Mouse (Mus musculus) brain, adult 10 weeks (tissue): ENCODE results near the gene Tomm34. TPM values are rescaled to one million over a fixed set of nuclear protein-coding genes. Genes with fewer than 3 reads are reported as not detected.

Experiments
- polyA plus RNA-seq: library from polyadenylated mRNA; stranded (reverse); fragments of 350-450 nt; fragmentation: Illumina TruSeq; extraction: RNeasy Lipid Tissue Mini Kit (QIAGEN cat#74804); gene quantifications from one replicate; pipeline ENCODE4 v1.2.3, GENCODE M21; 2015; ENCODE audit warnings: low read depth, low replicate concordance

Tomm34 gene
- 78.4 TPM for polyA plus RNA-seq

DNA sequence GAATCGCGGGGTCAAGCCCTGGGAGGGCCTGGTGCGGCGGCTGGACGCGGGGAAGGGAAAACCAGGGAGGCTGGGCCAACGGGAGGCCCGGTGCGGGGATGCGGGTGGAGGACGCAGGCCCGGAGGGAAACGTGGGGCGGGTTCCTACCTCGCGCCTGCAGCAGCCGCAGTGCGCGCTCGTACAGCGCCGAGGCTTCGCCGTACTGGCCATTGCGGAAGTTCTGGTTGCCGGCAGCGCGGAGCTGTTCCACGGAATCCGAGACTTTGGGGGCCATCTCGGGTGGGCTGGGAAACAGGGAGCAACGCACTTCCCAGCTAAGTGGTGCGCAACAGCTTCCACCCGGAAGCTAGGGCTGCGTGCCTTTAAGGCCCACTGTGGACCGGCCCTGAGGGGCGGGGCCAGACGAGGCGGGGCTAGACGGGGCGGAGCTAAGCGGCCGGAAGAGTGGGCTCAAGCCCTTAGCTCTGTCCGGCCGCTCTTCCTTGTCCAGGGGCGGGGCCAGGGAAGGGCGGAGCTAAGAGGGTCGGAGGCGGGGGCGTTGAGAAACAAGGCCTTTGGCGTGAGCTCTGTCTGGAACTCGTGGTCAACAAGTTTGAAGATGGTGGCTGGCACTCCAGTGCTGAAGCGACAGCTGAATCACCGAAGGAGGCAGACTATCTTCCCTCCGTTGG lies at the start of gene Tomm34:
Tomm34 (minus strand) TSS at position 405 of the 672 bp plus-strand sequence.

GRCm38 (mm10) chr2:164070142-164070764 lies 716 bp downstream of the Tomm34 start, which contains the start of gene Stk4:
Gene Stk4, plus strand, starts transcription at chr2:164070322.

GRCm38 (mm10) chr2:164025150-164025549 lies 45.8 kb downstream of the Tomm34 start, which contains the start of gene Pabpc1l:
Gene Pabpc1l, plus strand, starts transcription at chr2:164025450.

Other genes starting within 250 kb of the Tomm34 start
- gene Kcnk15, start 217.5 kb downstream of the Tomm34 start, polyA plus RNA-seq = not detected
- gene Rims4, start 152.5 kb downstream of the Tomm34 start, polyA plus RNA-seq = 49.0 TPM
- gene Ywhab, start 76.2 kb downstream of the Tomm34 start, polyA plus RNA-seq = 503 TPM
- gene Pabpc1l, start 45.7 kb downstream of the Tomm34 start, polyA plus RNA-seq = 0.86 TPM
- gene Stk4, start 847 bp downstream of the Tomm34 start, polyA plus RNA-seq = 22.5 TPM
- 14.4 TPM for gene Kcns1, start 99.9 kb upstream of the Tomm34 start, polyA plus RNA-seq
- not detected for gene Wfdc5, start 111.6 kb upstream of the Tomm34 start, polyA plus RNA-seq
- gene Wfdc12, start 119.4 kb upstream of the Tomm34 start, polyA plus RNA-seq = not detected
- not detected for gene Wfdc15a, start 129.0 kb upstream of the Tomm34 start, polyA plus RNA-seq
- gene Wfdc15b, start 150.5 kb upstream of the Tomm34 start, polyA plus RNA-seq = not detected
- not detected for gene Svs2, start 167.3 kb upstream of the Tomm34 start, polyA plus RNA-seq
- gene Svs3b, start 185.5 kb upstream of the Tomm34 start, polyA plus RNA-seq = not detected
- not detected for gene Svs4, start 207.3 kb upstream of the Tomm34 start, polyA plus RNA-seq
- gene Svs3a, start 218.1 kb upstream of the Tomm34 start, polyA plus RNA-seq = not detected
- not detected for gene Svs6, start 245.6 kb upstream of the Tomm34 start, polyA plus RNA-seq